Mouse (Mus musculus) inflammation-experienced regulatory T-cells, adult 6 months (primary cell): ENCODE measurements around the gene Msantd1. TPM values are rescaled to one million over a fixed set of nuclear protein-coding genes. Genes with fewer than 3 reads are reported as not detected.

Experiments used
- ATAC-seq: one replicate; pipeline ENCODE4 v1.8.0; 2017
- polyA plus RNA-seq, 3 experiments: library from polyadenylated mRNA; unstranded; fragments of 100-300 nt; shearing (Covaris generic); gene quantifications; one replicate each; pipeline ENCODE4 v1.2.1; 2017

The Msantd1 gene
- polyA plus RNA-seq, 3 experiments from 2014 or later, result 0.29 to 1.8 (median 1.7) TPM

GRCm38 (mm10) chr5:34927648-34928047 is 19.8 kb downstream of the Msantd1 start:
- ATAC-seq, result no peak

- no peak for ATAC-seq
These were observed 22.6 kb downstream of the Msantd1 start for GRCm38 (mm10) chr5:34930151-34930975.

- no peak for ATAC-seq
These were observed 23.3 kb downstream of the Msantd1 start for GRCm38 (mm10) chr5:34931091-34931490.

- no peak for ATAC-seq
These were observed 24.0 kb downstream of the Msantd1 start for GRCm38 (mm10) chr5:34931516-34932457.

GRCm38 (mm10) chr5:34932458-34932806 is 24.6 kb downstream of the Msantd1 start:
- ATAC-seq, result no peak

GRCm38 (mm10) chr5:34933461-34933860 is 25.6 kb downstream of the Msantd1 start:
- ATAC-seq, result no peak

GRCm38 (mm10) chr5:34941710-34942470 is 34.1 kb downstream of the Msantd1 start:
- ATAC-seq, result no peak

- ATAC-seq, result no peak
These were observed 35.6 kb downstream of the Msantd1 start for GRCm38 (mm10) chr5:34943428-34943827.

GRCm38 (mm10) chr5:34948861-34949760 is 41.3 kb downstream of the Msantd1 start, which contains the start of gene Rgs12:
TSS of gene Rgs12 (plus strand) at chr5:34949445.
- ATAC-seq, result peak; percentile 71

GRCm38 (mm10) chr5:34949769-34950211 is 42.0 kb downstream of the Msantd1 start:
- ATAC-seq, result no peak

GRCm38 (mm10) chr5:34950486-34951160 is 42.8 kb downstream of the Msantd1 start:
- no peak for ATAC-seq

- ATAC-seq, result no peak
These were observed 43.5 kb downstream of the Msantd1 start for GRCm38 (mm10) chr5:34951161-34951834.

GRCm38 (mm10) chr5:34954508-34954907 is 46.7 kb downstream of the Msantd1 start:
- no peak for ATAC-seq

- no peak for ATAC-seq
These were observed 47.8 kb downstream of the Msantd1 start for GRCm38 (mm10) chr5:34955630-34956029.

- ATAC-seq, result no peak
These were observed 48.3 kb downstream of the Msantd1 start for GRCm38 (mm10) chr5:34956151-34956550.

- no peak for ATAC-seq
These were observed 49.2 kb downstream of the Msantd1 start for GRCm38 (mm10) chr5:34957015-34957414.

- ATAC-seq, result no peak
These were observed 52.2 kb downstream of the Msantd1 start for GRCm38 (mm10) chr5:34960021-34960420.

GRCm38 (mm10) chr5:34965531-34965930 is 57.7 kb downstream of the Msantd1 start:
- ATAC-seq, result no peak

GRCm38 (mm10) chr5:34968386-34968785 is 60.6 kb downstream of the Msantd1 start:
- no peak for ATAC-seq

- peak; percentile 43 for ATAC-seq
These were observed 64.7 kb downstream of the Msantd1 start for GRCm38 (mm10) chr5:34972471-34972870.
